Mouse (Mus musculus) layer of hippocampus, postnatal 36 days (tissue): Measurements from ENCODE around the gene Afdn. TPM values are rescaled to one million over a fixed set of nuclear protein-coding genes. Genes with fewer than 3 reads are reported as not detected.
"Not testable (repeated sequence)": the region's sequence is repeated elsewhere in the genome, so short reads cannot be mapped to it uniquely, and the experiment has no call there.

Source experiments
- DNase-seq, 2 experiments: peaks; one replicate each; pipeline ENCODE4 v3.0.0; 2022
- total RNA-seq, 2 experiments: library from RNA; stranded (reverse); gene quantifications; 2 replicates each; pipeline ENCODE4 v1.2.3; 2021

The Afdn gene
- total RNA-seq, 2 experiments from 2014 or later: 106 to 112 TPM

DNA sequence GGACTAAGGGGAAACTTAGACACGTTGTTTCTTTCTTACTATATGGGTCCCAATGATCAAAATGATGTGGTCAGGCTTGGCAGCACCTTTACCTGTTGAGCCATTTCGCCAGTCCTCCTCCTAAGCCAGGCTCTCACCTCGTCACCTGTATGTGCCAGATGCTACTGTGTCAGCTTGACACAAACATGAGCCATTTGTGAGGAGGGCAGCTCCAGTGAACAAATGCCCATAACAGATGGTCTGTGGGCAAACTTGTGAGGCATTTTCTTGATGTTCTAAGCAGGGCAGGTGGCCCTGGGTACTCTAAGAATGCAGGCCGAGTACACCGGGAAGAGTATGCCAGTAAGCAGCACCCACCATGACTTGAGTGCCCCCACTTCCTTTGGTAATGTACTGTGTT, 21.6 kb downstream of the Afdn start:
- no peak for DNase-seq

DNA sequence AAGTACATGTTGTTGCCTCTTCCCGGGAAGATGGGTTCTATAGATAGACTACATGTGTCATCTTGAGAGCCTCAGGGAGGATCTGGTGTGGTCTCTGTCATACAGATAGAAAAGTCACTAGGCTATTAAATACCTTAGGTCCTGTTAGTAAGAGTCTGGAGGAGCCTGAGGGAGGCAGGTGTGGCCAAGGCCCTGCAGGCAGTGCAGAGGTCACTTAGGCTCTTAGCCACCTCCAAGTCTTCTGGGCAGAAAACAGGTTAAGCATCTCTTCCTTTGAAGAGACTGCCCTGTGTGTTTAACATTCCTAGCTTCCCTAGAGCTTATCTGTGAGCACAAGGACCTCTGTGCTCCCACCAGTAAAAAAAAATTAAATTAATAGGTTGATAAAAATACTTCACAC, 23.1 kb downstream of the Afdn start:
- no peak for DNase-seq

DNA sequence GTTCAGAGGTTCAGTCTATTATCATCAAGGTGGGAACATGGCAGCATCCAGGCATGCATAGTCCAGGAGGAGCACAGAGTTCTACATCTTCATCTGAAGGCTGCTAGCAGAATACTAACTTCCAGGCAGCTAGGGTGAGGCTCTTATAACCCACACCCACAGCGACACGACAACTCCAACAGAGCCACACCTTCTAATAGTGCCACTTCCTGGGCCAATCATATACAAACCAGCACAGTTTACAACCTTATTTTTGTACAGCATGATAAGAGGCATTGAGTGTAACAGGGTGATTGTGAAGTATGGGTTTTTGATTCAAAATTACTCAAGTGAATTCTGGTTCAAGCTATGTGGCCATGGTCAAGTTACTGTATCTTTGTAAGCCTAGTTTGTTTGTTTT, 29.7 kb downstream of the Afdn start:
- DNase-seq: not testable (repeated sequence)

DNA sequence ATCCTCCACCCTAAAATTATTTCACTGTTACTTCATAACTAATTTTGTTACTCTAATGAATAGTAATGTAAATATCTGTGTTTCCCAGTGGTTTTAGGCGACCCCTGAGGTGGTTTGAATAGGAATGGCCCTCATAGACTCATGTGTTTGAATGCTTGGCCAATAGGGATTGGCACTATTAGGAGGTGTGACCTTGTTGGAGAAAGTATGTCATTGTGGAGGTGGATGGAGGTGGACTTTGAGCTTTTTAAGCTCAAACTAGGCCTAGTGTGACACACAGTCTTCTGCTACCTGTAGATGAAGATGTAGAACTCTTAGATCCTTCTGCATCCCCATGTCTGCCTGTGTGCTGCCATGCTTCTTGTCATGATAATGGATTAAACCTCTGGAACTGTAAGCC, 37.4 kb downstream of the Afdn start:
- DNase-seq: no peak

DNA sequence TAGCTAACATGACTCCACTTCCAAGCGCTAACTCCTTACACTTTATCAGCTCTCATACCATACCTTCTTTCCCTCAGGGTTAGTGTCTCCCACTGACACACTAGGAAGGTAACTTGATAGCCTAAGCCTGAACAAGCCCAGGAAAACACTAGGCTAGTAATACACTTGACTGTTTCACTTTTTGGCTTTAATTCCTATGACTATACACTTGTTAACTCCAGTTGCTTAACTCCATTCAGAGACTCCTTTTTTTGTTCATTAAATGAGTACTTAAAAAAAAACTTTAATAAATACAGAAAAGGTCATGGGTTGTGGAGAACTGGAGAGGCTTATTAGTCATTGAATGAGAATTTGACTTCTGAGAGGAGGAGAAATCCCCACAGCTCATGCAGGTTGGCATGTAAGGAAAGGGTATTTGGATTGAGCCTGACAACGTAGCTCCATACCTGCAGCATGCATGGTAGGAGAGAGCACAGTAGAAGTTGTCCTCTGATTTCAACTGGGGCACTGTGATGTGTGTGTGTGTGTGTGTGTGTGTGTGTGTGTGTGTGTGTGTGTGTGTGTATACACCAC, 42.6 kb downstream of the Afdn start:
- DNase-seq: no peak

- DNase-seq: no peak
Observed at GRCm38 (mm10) chr17:13806016-13806415, 45.7 kb downstream of the Afdn start.

DNA sequence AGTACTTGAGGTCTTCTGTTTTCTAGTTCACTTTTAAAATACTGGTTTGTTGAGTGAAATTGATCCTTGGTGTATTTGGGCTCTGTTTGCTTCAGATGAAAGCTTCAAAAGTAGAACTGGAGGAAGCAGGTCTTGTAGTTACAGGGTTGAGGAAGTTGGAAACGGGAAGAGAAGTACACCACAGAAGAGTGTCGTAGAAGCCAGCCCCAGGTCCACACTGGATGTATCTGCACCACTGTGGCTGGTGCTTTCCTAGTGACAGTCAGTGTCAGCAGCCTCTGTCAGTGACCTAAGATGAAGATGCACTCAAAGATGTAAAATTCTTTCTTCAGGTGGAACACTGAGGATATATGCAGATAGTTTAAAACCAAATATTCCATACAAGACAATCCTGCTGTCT, 57.5 kb downstream of the Afdn start:
- no peak for DNase-seq

GRCm38 (mm10) chr17:13819342-13819741, 59.0 kb downstream of the Afdn start:
- no peak for DNase-seq

DNA sequence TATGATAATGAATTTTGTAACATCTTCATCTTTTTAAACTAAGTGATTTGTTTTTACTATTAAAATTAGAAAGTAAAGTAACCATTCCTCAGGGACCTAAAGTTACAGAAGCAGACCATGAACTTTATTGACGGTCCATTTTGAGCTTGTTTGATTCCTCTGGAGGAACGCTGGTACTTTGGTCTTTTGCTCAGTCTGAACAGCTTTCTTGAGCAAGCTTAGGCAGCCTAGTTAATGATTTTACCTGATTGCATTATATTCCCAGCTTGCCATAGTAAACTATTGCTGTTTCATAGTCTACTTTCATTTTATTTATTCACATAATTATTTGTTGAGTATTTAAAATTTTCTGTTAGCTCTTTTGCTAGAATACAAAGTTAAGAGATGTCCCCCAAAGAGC, 60.3 kb downstream of the Afdn start:
- no peak for DNase-seq

DNA sequence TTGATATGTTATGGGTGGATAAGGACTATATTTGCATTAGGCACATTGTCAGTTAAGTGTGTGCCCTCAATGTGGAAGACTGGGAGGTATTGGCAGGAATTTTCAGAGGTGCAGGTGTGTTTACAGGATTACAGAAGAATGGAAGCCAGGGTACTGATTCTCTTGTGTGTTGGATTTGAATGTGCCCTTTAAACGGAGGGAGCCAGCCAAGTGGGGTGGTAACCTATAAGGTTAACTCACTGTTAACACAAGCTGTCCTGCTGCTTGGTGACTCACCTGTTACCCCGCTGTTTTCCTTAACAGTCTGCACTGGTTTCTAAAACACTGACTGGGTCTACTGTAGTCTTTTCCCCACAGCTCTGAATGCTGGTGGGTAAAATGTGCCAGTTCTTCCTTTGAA, 65.1 kb downstream of the Afdn start:
- DNase-seq: no peak

DNA sequence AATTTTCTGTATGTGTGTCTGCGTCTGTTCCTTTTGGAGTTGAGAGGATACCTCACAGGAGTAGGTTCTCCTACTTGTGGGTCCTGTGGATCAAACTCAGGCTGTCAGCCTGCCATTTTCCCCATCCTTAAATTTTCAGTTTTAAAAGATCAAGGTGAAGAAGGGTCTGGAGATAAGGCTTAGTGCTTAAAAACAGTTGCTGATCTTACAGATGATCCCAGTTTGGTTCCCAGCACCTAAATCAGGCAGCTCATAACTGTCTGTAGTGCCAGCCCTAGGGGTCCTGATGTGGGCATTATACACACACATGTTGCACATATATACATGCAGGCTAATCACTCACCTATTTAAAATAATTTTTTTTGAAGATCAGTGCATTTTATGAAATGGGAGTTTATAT, 69.9 kb downstream of the Afdn start:
- no peak for DNase-seq

GRCm38 (mm10) chr17:13830636-13831341, 70.5 kb downstream of the Afdn start:
- DNase-seq: no peak

DNA sequence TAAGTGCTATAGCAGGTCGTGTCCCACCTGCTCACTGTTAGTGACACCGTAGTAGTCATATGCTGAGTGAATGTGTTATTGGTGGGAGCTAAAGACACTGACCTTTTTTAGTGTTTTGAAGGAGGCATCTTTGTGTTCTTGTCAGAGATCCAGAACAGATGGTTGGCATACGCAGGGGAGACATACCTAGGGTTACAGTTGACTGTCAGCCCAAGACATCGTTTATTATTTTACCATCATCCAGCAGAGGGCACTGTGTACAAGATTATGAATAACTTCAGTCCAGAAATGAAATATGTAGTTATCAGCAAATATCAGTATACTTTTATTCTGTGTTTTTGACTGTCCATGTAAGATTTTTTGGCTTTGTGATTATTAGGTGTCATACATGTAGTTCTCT, 75.5 kb downstream of the Afdn start:
- no peak for DNase-seq

- no peak for DNase-seq
Observed at GRCm38 (mm10) chr17:13850175-13850574, 89.8 kb downstream of the Afdn start.

GRCm38 (mm10) chr17:13853883-13854282, 93.5 kb downstream of the Afdn start:
- DNase-seq: not testable (repeated sequence)

- DNase-seq: no peak
Observed at GRCm38 (mm10) chr17:13855396-13855795, 95.1 kb downstream of the Afdn start.

GRCm38 (mm10) chr17:13856429-13857090, 96.2 kb downstream of the Afdn start:
- no peak for DNase-seq

DNA sequence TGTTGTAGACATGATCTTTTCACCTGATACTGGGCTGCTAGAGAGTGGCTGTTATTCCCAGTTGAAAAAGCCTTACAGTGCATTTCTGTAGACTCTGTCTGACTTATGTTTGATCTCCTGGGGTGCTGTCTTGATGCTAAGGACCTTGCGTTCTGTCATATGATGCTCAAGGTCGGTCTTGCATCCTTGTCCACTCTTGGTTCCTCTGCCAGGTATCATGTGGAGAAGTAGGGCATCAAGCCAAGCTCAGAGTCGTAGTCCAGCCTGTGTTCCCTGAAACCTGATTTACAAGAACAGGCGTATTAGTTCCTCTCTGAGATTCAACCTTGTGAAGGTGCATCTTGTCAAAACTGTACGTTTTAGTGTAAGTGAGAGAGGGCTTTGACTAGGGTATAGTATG, 105.0 kb downstream of the Afdn start:
- no peak for DNase-seq

DNA sequence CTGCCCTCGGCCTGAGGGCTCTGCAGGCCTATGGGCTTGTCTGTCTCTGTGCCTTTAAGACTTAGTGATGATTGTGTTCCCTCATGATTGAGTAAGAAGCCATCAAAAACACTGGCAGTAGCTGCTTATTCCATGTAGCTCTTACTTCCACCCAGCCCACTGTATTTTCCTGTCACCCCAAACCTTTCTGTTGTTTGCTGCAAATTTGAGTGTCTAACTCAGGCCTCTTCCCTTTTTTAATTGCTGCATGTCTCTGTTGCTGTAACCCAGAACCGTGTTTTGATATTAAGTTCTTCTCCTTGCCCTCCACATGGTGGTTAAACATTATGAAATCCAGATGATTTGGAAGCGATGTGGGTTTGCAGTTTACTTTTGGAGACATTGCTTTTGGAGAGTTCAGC, 106.6 kb downstream of the Afdn start:
- no peak for DNase-seq

DNA sequence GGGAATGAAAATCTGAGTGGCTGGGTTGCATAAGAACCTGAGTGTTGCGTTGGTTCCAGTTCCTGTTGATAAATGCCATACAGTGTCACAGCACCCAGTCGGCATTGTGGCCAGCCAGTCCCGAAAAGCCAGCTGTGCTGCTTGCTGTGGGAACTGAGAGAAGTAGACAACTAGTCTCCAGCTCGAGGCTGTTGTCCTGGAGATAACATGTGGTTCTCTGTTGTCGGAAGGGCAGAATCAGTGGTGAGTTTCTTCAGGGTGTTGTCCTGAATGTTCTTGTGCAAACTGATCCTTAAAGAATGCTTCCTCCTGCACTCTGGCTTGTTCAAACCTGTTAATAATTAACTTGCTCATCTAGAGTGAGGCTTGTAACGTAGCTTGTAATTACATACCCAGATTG, 107.1 kb downstream of the Afdn start:
- DNase-seq: no peak

GRCm38 (mm10) chr17:13870236-13870635, 109.9 kb downstream of the Afdn start:
- DNase-seq: no peak

DNA sequence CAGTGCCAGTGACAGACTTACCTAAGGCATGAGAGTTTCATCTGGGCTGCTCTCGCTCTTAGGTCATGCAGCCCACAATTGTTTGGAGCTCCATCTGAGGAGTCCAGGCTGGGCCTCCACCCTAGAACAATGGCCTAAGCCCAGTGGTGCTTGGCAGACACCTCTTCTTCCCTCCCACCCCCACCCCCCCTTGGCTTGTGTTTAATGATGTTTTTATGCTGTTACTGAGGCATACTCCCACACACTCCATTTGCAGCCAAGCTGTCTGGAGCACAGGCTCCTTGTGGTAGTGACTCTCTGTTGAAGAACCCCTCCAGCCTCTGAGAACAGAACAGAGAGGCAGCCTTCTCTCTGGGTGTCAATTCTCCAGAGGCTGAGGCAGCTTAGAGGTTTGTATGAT, 113.9 kb downstream of the Afdn start:
- peak in 1 of 2 experiments; percentile 34 for DNase-seq

- DNase-seq: no peak
Observed at GRCm38 (mm10) chr17:13877460-13877859, 117.1 kb downstream of the Afdn start.

DNA sequence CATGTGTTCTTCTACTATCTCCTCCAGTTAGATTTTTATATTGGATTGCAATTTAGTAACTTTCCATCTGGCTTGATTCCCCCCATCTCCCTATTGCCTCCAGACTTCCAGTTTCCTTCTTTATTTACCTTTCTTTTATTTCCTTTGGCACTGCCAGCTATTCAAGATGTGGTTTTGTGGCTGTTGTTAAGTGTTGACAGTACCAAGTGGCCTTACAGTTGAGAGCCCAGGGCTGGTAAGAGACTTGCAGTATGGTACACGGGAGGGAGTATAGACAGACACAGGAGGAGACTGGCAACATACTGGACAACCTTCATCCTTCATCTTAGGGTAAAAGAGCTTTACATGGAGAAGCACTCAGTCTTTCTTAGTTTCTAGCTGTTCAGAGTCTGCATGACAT, 119.4 kb downstream of the Afdn start:
- DNase-seq: no peak
